Mouse (Mus musculus): Measurements from ENCODE around the gene Tet2. TPM values are rescaled to one million over a fixed set of nuclear protein-coding genes. Genes with fewer than 3 reads are reported as not detected.

The Tet2 gene
- polyA plus RNA-seq, 1 experiment from 2014 or later, result 20.9 TPM

GRCm38 (mm10) chr3:133508881-133509280, 36.1 kb downstream of the Tet2 start:
- 88% methylated on average over 3 of the region's 3 CpGs for WGBS
- Histone ChIP-seq H3K4me3 (no peak overlapping the region), H3K36me3 (peaks cover 59% of the 10 kb centered on the region), H3K9me3 (no peaks in the 10 kb centered on the region), H3K27me3 (ENCODE audit: insufficient read depth, poor library complexity, severe bottlenecking) (no peaks in the 10 kb centered on the region), H3K27ac (no peak overlapping the region), H3K4me1 (replicated peaks) (no peaks in the 10 kb centered on the region)
- no peak for DNase-seq (ENCODE audit: low spot score)

- no peak overlapping the region for H3K27ac ChIP-seq
- no peak for DNase-seq (ENCODE audit: low spot score)
- 89% methylated on average over 9 of the region's 9 CpGs for WGBS
- no peak overlapping the region for H3K4me3 ChIP-seq
- H3K36me3 ChIP-seq, result peaks cover 35% of the 10 kb centered on the region
- H3K9me3 ChIP-seq, result no peaks in the 10 kb centered on the region
- H3K27me3 ChIP-seq (ENCODE audit: insufficient read depth, poor library complexity, severe bottlenecking), result no peaks in the 10 kb centered on the region
- H3K4me1 ChIP-seq (replicated peaks), result no peaks in the 10 kb centered on the region
Measured at GRCm38 (mm10) chr3:133506289-133506954, 38.5 kb downstream of the Tet2 start.

GRCm38 (mm10) chr3:133496953-133497352, 48.0 kb downstream of the Tet2 start:
- Histone ChIP-seq H3K4me3 (no peak overlapping the region), H3K36me3 (peaks cover 16% of the 10 kb centered on the region; the same call in 1 of the 2 replicates), H3K4me1 (replicated peaks) (no peaks in the 10 kb centered on the region), H3K27ac (no peak overlapping the region), H3K27me3 (ENCODE audit: insufficient read depth, poor library complexity, severe bottlenecking) (no peaks in the 10 kb centered on the region), H3K9me3 (0 out of 2 replicates have a peak, but pooled peaks cover 3% of the 10 kb centered on the region)
- no peak for DNase-seq (ENCODE audit: low spot score)
- WGBS, result 79% methylated on average over 7 of the region's 7 CpGs

- no peak for DNase-seq (ENCODE audit: low spot score)
- H3K27ac ChIP-seq, result no peak overlapping the region
- no peak overlapping the region for H3K4me3 ChIP-seq
- H3K9me3 ChIP-seq, result 0 out of 2 replicates have a peak, but pooled peaks cover 3% of the 10 kb centered on the region
- no peaks in the 10 kb centered on the region for H3K4me1 ChIP-seq (replicated peaks)
- H3K36me3 ChIP-seq, result peaks cover 39% of the 10 kb centered on the region
- WGBS, result 90% methylated on average over 2 of the region's 2 CpGs
- no peaks in the 10 kb centered on the region for H3K27me3 ChIP-seq (ENCODE audit: insufficient read depth, poor library complexity, severe bottlenecking)
Measured at GRCm38 (mm10) chr3:133491370-133491769, 53.6 kb downstream of the Tet2 start.

- DNase-seq (ENCODE audit: low spot score), result no peak
- Histone ChIP-seq H3K4me1 (replicated peaks) (no peaks in the 10 kb centered on the region), H3K36me3 (peaks cover 59% of the 10 kb centered on the region), H3K27ac (no peak overlapping the region), H3K4me3 (no peak overlapping the region), H3K9me3 (no peaks in the 10 kb centered on the region), H3K27me3 (ENCODE audit: insufficient read depth, poor library complexity, severe bottlenecking) (no peaks in the 10 kb centered on the region)
- 93% methylated on average over 13 of the region's 13 CpGs for WGBS
Measured at GRCm38 (mm10) chr3:133488022-133488725, 56.8 kb downstream of the Tet2 start.

- peaks cover 91% of the 10 kb centered on the region for H3K36me3 ChIP-seq
- WGBS, result 94% methylated on average over 1 of the region's 1 CpGs
Measured at GRCm38 (mm10) chr3:133482887-133483286, 62.1 kb downstream of the Tet2 start.

GRCm38 (mm10) chr3:133478987-133479386, 66.0 kb downstream of the Tet2 start:
- 94% methylated on average over 3 of the region's 3 CpGs for WGBS
- H3K36me3 ChIP-seq, result peaks cover 72% of the 10 kb centered on the region

More at GRCm38 (mm10) chr3:133482887-133483286, 62.1 kb downstream of the Tet2 start:
- no peaks in the 10 kb centered on the region for H3K4me1 ChIP-seq (replicated peaks)
- H3K27me3 ChIP-seq (ENCODE audit: insufficient read depth, poor library complexity, severe bottlenecking), result no peaks in the 10 kb centered on the region
- no peak overlapping the region for H3K27ac ChIP-seq
- H3K4me3 ChIP-seq, result no peak overlapping the region
- no peaks in the 10 kb centered on the region for H3K9me3 ChIP-seq
- DNase-seq (ENCODE audit: low spot score), result no peak

GRCm38 (mm10) chr3:133473781-133474180, 71.2 kb downstream of the Tet2 start:
- Histone ChIP-seq H3K4me3 (no peak overlapping the region), H3K27ac (no peak overlapping the region), H3K9me3 (no peaks in the 10 kb centered on the region), H3K36me3 (peaks cover 67% of the 10 kb centered on the region), H3K4me1 (replicated peaks) (no peaks in the 10 kb centered on the region), H3K27me3 (ENCODE audit: insufficient read depth, poor library complexity, severe bottlenecking) (no peaks in the 10 kb centered on the region)
- DNase-seq (ENCODE audit: low spot score), result no peak
- WGBS, result 89% methylated on average over 1 of the region's 1 CpGs

More at GRCm38 (mm10) chr3:133478987-133479386, 66.0 kb downstream of the Tet2 start:
- Histone ChIP-seq H3K4me1 (replicated peaks) (no peaks in the 10 kb centered on the region), H3K27me3 (ENCODE audit: insufficient read depth, poor library complexity, severe bottlenecking) (no peaks in the 10 kb centered on the region), H3K27ac (no peak overlapping the region), H3K9me3 (no peaks in the 10 kb centered on the region), H3K4me3 (no peak overlapping the region)
- DNase-seq (ENCODE audit: low spot score), result no peak

GRCm38 (mm10) chr3:133471101-133471500, 73.8 kb downstream of the Tet2 start:
- DNase-seq (ENCODE audit: low spot score), result no peak
- Histone ChIP-seq H3K9me3 (no peaks in the 10 kb centered on the region), H3K4me1 (replicated peaks) (no peaks in the 10 kb centered on the region), H3K4me3 (no peak overlapping the region), H3K27me3 (ENCODE audit: insufficient read depth, poor library complexity, severe bottlenecking) (no peaks in the 10 kb centered on the region), H3K27ac (no peak overlapping the region), H3K36me3 (peaks cover 84% of the 10 kb centered on the region)
- WGBS, result 93% methylated on average over 4 of the region's 4 CpGs

GRCm38 (mm10) chr3:133468883-133469282, 76.1 kb downstream of the Tet2 start:
- H3K27me3 ChIP-seq (ENCODE audit: insufficient read depth, poor library complexity, severe bottlenecking), result no peaks in the 10 kb centered on the region
- WGBS, result 95% methylated on average over 7 of the region's 7 CpGs
- no peaks in the 10 kb centered on the region for H3K9me3 ChIP-seq
- DNase-seq (ENCODE audit: low spot score), result no peak
- no peak overlapping the region for H3K4me3 ChIP-seq
- H3K4me1 ChIP-seq (replicated peaks), result no peaks in the 10 kb centered on the region
- H3K27ac ChIP-seq, result no peak overlapping the region
- H3K36me3 ChIP-seq, result peaks cover 79% of the 10 kb centered on the region

- WGBS, result 91% methylated on average over 3 of the region's 3 CpGs
- Histone ChIP-seq H3K4me3 (no peak overlapping the region), H3K36me3 (peaks cover 56% of the 10 kb centered on the region), H3K9me3 (no peaks in the 10 kb centered on the region), H3K27me3 (ENCODE audit: insufficient read depth, poor library complexity, severe bottlenecking) (no peaks in the 10 kb centered on the region), H3K4me1 (replicated peaks) (no peaks in the 10 kb centered on the region), H3K27ac (no peak overlapping the region)
- no peak for DNase-seq (ENCODE audit: low spot score)
Measured at GRCm38 (mm10) chr3:133463233-133463632, 81.7 kb downstream of the Tet2 start.

GRCm38 (mm10) chr3:133462485-133462884, 82.5 kb downstream of the Tet2 start:
- no peaks in the 10 kb centered on the region for H3K27me3 ChIP-seq (ENCODE audit: insufficient read depth, poor library complexity, severe bottlenecking)
- H3K9me3 ChIP-seq, result no peaks in the 10 kb centered on the region
- H3K36me3 ChIP-seq, result peaks cover 49% of the 10 kb centered on the region
- H3K27ac ChIP-seq, result no peak overlapping the region
- no peak overlapping the region for H3K4me3 ChIP-seq
- DNase-seq (ENCODE audit: low spot score), result no peak
- 86% methylated on average over 6 of the region's 6 CpGs for WGBS
- H3K4me1 ChIP-seq (replicated peaks), result no peaks in the 10 kb centered on the region

GRCm38 (mm10) chr3:133462059-133462458, 82.9 kb downstream of the Tet2 start:
- Histone ChIP-seq H3K27ac (no peak overlapping the region), H3K9me3 (no peaks in the 10 kb centered on the region), H3K36me3 (peaks cover 45% of the 10 kb centered on the region), H3K27me3 (ENCODE audit: insufficient read depth, poor library complexity, severe bottlenecking) (no peaks in the 10 kb centered on the region), H3K4me1 (replicated peaks) (no peaks in the 10 kb centered on the region), H3K4me3 (no peak overlapping the region)
- no peak for DNase-seq (ENCODE audit: low spot score)
- WGBS, result 72% methylated on average over 3 of the region's 3 CpGs

Measured in hindbrain, embryonic 10.5 days (tissue).